Mouse (Mus musculus) CD4-positive helper T cell, adult 2 months (primary cell): ENCODE data around the gene Yaf2.
"Not testable (repeated sequence)": the region's sequence is repeated elsewhere in the genome, so short reads cannot be mapped to it uniquely, and the experiment has no call there.

Experiments used
- DNase-seq: peaks from one replicate; pipeline ENCODE4 v3.0.0-alpha.2; 2012; ENCODE audit warnings: low read depth, missing footprints, low spot score

Gene Yaf2

GRCm38 (mm10) chr15:93253172-93253571, 83.6 kb downstream of the Yaf2 start:
- no peak for DNase-seq

DNA sequence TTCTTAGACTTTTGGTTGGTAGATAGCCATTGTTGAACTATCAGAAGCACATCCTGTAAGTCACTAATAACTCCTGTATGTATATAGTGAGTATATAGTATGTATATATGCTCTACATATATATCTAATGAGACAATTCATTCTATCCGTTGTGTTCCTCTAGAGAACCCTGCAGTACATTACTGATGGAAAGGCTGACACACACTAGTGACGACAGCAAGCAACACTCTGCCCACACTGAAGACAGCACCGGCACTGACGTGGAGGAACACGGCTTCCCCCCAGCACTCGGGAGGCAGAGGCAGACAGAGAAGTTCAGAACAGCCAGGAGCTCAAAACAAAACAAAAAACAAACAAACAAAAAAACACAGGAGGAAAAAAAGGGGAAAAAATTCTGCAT, 84.3 kb downstream of the Yaf2 start:
- peak; percentile 42 for DNase-seq

GRCm38 (mm10) chr15:93251553-93252250, 85.0 kb downstream of the Yaf2 start:
- DNase-seq: peak; percentile 25

- no peak for DNase-seq
These were observed 93.5 kb downstream of the Yaf2 start for GRCm38 (mm10) chr15:93243202-93243601.

DNA sequence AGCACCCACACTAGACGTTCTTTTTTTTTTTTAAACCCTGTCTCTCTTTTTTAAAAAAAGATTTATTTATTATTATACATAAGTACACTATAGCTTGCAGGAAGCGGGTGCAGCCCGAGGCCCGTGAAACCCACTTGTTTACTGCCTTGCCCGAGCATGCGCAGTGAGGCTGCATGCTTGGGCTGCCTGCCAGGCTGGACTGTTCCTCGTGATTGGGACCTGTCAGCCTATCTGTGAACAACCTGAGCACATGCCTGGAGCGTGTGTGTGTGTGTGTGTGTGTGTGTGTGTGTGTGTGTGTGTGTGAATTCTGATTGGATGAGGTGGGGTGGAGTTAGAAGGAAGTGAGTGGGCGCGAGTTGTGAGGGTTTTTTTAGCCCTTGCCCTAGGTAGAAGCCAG, 100.3 kb downstream of the Yaf2 start:
- not testable (repeated sequence) for DNase-seq
